Mouse (Mus musculus) heart, adult 2 months (tissue): ENCODE data around the gene Tchp. TPM values are rescaled to one million over a fixed set of nuclear protein-coding genes. Genes with fewer than 3 reads are reported as not detected.

Experiments
- DNase-seq, 2 experiments: peaks; one replicate each; pipeline ENCODE4 v3.0.0; 2021
- H3K27ac ChIP-seq: fragments of 200-600 bp; 2 replicates; pipeline ENCODE4 v1.8.1; 2022
- H3K27me3 ChIP-seq: fragments of 200-500 bp; 2 replicates; pipeline ENCODE4 v1.6.1; 2012; ENCODE audit warnings: mild to moderate bottlenecking, low read length, inconsistent platforms, mixed read lengths; ENCODE audit not compliant: control insufficient read depth, insufficient read depth
- H3K36me3 ChIP-seq: fragments of 200-500 bp; 2 replicates; pipeline ENCODE4 v1.6.1; 2012; ENCODE audit warnings: low read length, inconsistent platforms; ENCODE audit not compliant: control insufficient read depth, insufficient read depth
- H3K4me1 ChIP-seq: fragments of 200-500 bp; 2 replicates; pipeline ENCODE4 v1.6.1; 2011; ENCODE audit warnings: low read length; ENCODE audit not compliant: control insufficient read depth, insufficient read depth
- H3K4me3 ChIP-seq: fragments of 200-600 bp; 2 replicates; pipeline ENCODE4 v1.8.1; 2022
- H3K79me2 ChIP-seq: fragments of 200-500 bp; replicated peaks from 2 replicates; pipeline ENCODE4 v1.6.1; 2012; ENCODE audit warnings: mild to moderate bottlenecking, inconsistent platforms, low read length, moderate library complexity, mixed read lengths; ENCODE audit not compliant: control insufficient read depth, insufficient read depth
- H3K9ac ChIP-seq: fragments of 200-500 bp; 2 replicates; pipeline ENCODE4 v1.6.1; 2012; ENCODE audit warnings: low read depth, mild to moderate bottlenecking, control low read depth, inconsistent platforms, low read length, mixed read lengths
- CTCF ChIP-seq: fragments of 200-600 bp; IDR thresholded peaks from 2 replicates; pipeline ENCODE4 v1.8.1; 2022; ENCODE audit warnings: antibody characterized with exemption, mild to moderate bottlenecking, moderate library complexity
- EP300 ChIP-seq: fragments of 200-500 bp; IDR thresholded peaks from 2 replicates; pipeline ENCODE4 v1.6.1; 2011; ENCODE audit warnings: low read depth, low read length, control low read depth; ENCODE audit not compliant: insufficient read depth
- POLR2A ChIP-seq: fragments of 200-500 bp; IDR thresholded peaks from 2 replicates; pipeline ENCODE4 v1.6.1; 2011; ENCODE audit warnings: mild to moderate bottlenecking, low read depth, low read length, control low read depth; ENCODE audit not compliant: insufficient read depth
- WGBS: fragments of 180-500 bp; shearing (Covaris S2); methylation state at CpG from one replicate; pipeline ENCODE4 v1.1.7; 2018; 5-methylcytosine and 5-hydroxymethylcytosine counted together
- intact Hi-C: fragments of 180-260 bp; cut with DNase I; formaldehyde crosslinking; loops from one replicate; pipeline ENCODE4 v1.15.1; 2025
- microRNA-seq, 2 experiments: library from miRNA; unstranded; fragments of <30 nt; microRNA quantifications; one replicate each; pipeline ENCODE4 v1.2.0; 2021
- polyA plus RNA-seq: library from polyadenylated mRNA; depleted of rRNA; stranded (reverse); fragments of >200 nt; gene quantifications from 2 replicates; pipeline ENCODE4 v1.2.3, GENCODE M21; 2012; rRNA removed
- total RNA-seq, 2 experiments: library from RNA; stranded (reverse); gene quantifications; 2 replicates each; pipeline ENCODE4 v1.2.3; 2021

Gene Tchp
- total and polyA plus RNA-seq, 3 experiments = 3.4 to 6.1 (median 4.0) TPM

- TF ChIP-seq CTCF (no peak), POLR2A (no peak), EP300 (no peak)
- DNase-seq = peak in 1 of 2 experiments; percentile 21
- WGBS = 61% methylated on average over 8 of the region's 8 CpGs
Observed at GRCm38 (mm10) chr5:114769786-114770185, 62.2 kb downstream of the Tchp start.

GRCm38 (mm10) chr5:114771796-114772195 lies 64.2 kb downstream of the Tchp start:
- intact Hi-C loops = loop anchor here (5.0 kb wide), 1 partner anchor 34 kb away; no protein-coding TSS in a partner anchor
- H3K9ac ChIP-seq = peak overlapping the region; percentile 99
- H3K27ac ChIP-seq = peak overlapping the region; percentile 99

More at GRCm38 (mm10) chr5:114769786-114770185, 62.2 kb downstream of the Tchp start:
- H3K27ac ChIP-seq = peak overlapping the region; percentile 9; the same call in 1 of the 2 replicates
- H3K4me3 ChIP-seq = no peak overlapping the region
- H3K79me2 ChIP-seq = peaks cover 12% of the 10 kb centered on the region
- peak overlapping the region; percentile 30; the same call in 1 of the 2 replicates for H3K9ac ChIP-seq
- intact Hi-C loops = loop anchor here (5.0 kb wide), 1 partner anchor 32 kb away; no protein-coding TSS in a partner anchor
- H3K27me3 ChIP-seq = no peaks in the 10 kb centered on the region
- H3K36me3 ChIP-seq = no peaks in the 10 kb centered on the region; the same call in 1 of the 2 replicates
- H3K4me1 ChIP-seq = peaks cover 12% of the 10 kb centered on the region

More at GRCm38 (mm10) chr5:114771796-114772195, 64.2 kb downstream of the Tchp start:
- peaks cover 14% of the 10 kb centered on the region for H3K4me1 ChIP-seq
- peak in 1 of 2 experiments; percentile 21 for DNase-seq
- H3K4me3 ChIP-seq = peak overlapping the region; percentile 86
- H3K27me3 ChIP-seq = no peaks in the 10 kb centered on the region
- no peak for TF ChIP-seq CTCF
- no peak for TF ChIP-seq EP300
- TF ChIP-seq POLR2A = no peak
- peaks cover 14% of the 10 kb centered on the region for H3K79me2 ChIP-seq
- WGBS = 32% methylated on average over 8 of the region's 8 CpGs
- H3K36me3 ChIP-seq = no peaks in the 10 kb centered on the region; the same call in 1 of the 2 replicates

Small RNA genes within 50 kb of the gene (microRNA-seq; reads per million reads assigned to microRNA genes)
- 0 to 0.56 reads per million in 2 experiments for gene Mir7028

Other genes with a start within 250 kb of the Tchp start
- 1 to 10 TPM; 2.1 to 5.0 TPM for gene Fam222a, start 139.7 kb upstream of the Tchp start, total RNA-seq
- 2.0 and 2.8 TPM in 2 replicates for gene Fam222a, start 139.7 kb upstream of the Tchp start, polyA plus RNA-seq
- gene Trpv4, start 49.3 kb upstream of the Tchp start, total RNA-seq = 1 to 10 TPM; 3.6 to 5.1 TPM
- 4.6 and 7.5 TPM in 2 replicates for gene Trpv4, start 49.3 kb upstream of the Tchp start, polyA plus RNA-seq
- 10 to 100 TPM; 14.2 to 17.0 TPM for gene Gltp, start 16.8 kb upstream of the Tchp start, total RNA-seq
- gene Gltp, start 16.8 kb upstream of the Tchp start, polyA plus RNA-seq = 36.3 and 37.8 TPM in 2 replicates
- 10 to 100 TPM; 31.4 to 32.9 TPM for gene Ankrd13a, start 66.9 kb downstream of the Tchp start, total RNA-seq
- gene Ankrd13a, start 66.9 kb downstream of the Tchp start, polyA plus RNA-seq = 21.3 and 32.2 TPM in 2 replicates
- 10 to 100 TPM; 27.6 to 28.7 TPM for gene Git2, start 67.8 kb downstream of the Tchp start, total RNA-seq
- 32.6 and 35.3 TPM in 2 replicates for gene Git2, start 67.8 kb downstream of the Tchp start, polyA plus RNA-seq
- 1 to 10 TPM; 3.2 to 4.9 TPM for gene 1500011B03Rik, start 115.7 kb downstream of the Tchp start, total RNA-seq
- gene 1500011B03Rik, start 115.7 kb downstream of the Tchp start, polyA plus RNA-seq = 4.3 and 7.4 TPM in 2 replicates
- gene 4930519G04Rik, start 145.9 kb downstream of the Tchp start, total RNA-seq = not detected
- gene 4930519G04Rik, start 145.9 kb downstream of the Tchp start, polyA plus RNA-seq = not detected in 2 replicates
- gene Gm9936, start 150.9 kb downstream of the Tchp start, total RNA-seq = not detected
- not detected in 2 replicates for gene Gm9936, start 150.9 kb downstream of the Tchp start, polyA plus RNA-seq
- gene Oasl2, start 189.2 kb downstream of the Tchp start, total RNA-seq = 1 to 10 TPM; 5.8 to 7.3 TPM
- 11.7 and 14.2 TPM in 2 replicates for gene Oasl2, start 189.2 kb downstream of the Tchp start, polyA plus RNA-seq
- 1 to 10 TPM in 1 of 2 experiments, under 1 TPM in 1; 0.91 to 1.0 TPM for gene Oasl1, start 215.5 kb downstream of the Tchp start, total RNA-seq
- gene Oasl1, start 215.5 kb downstream of the Tchp start, polyA plus RNA-seq = 1.5 and 2.0 TPM in 2 replicates
- gene 2210016L21Rik, start 234.4 kb downstream of the Tchp start, total RNA-seq = 10 to 100 TPM; 25.3 to 31.7 TPM
- 10.2 and 12.5 TPM in 2 replicates for gene 2210016L21Rik, start 234.4 kb downstream of the Tchp start, polyA plus RNA-seq